Mouse (Mus musculus) lung, postnatal 0 days (tissue): ENCODE data around the gene Kif9. TPM values are rescaled to one million over a fixed set of nuclear protein-coding genes. Genes with fewer than 3 reads are reported as not detected.
A peak's percentile ranks its signal among the peaks of the same experiment; 100 is the strongest.

Source experiments
- ATAC-seq: fragments of 200-750 bp; cut with Nextera tagmentation; 2 replicates; pipeline ENCODE4 v1.8.0; 2017; ENCODE audit warnings: moderate library complexity
- DNase-seq: peaks from one replicate; pipeline ENCODE4 v3.0.0-alpha.2; 2016; ENCODE audit warnings: low spot score
- H3K27ac ChIP-seq: fragments of 300-500 bp; sonication (generic); 2 replicates; pipeline ENCODE4 v1.5.1; 2014; ENCODE audit warnings: antibody characterized with exemption, mild to moderate bottlenecking, low read length, mixed read lengths
- H3K27me3 ChIP-seq: fragments of 300-500 bp; sonication (generic); replicated peaks from 2 replicates; pipeline ENCODE4 v1.6.1; 2014; ENCODE audit warnings: low read length, mixed read lengths; ENCODE audit not compliant: insufficient read depth
- H3K36me3 ChIP-seq: fragments of 300-500 bp; sonication (generic); 2 replicates; pipeline ENCODE4 v1.6.1; 2014; ENCODE audit warnings: low read length, mixed read lengths; ENCODE audit not compliant: insufficient read depth
- H3K4me1 ChIP-seq: fragments of 300-500 bp; sonication (generic); 2 replicates; pipeline ENCODE4 v1.6.1; 2014; ENCODE audit warnings: antibody characterized with exemption, low read depth, low read length, mixed read lengths; ENCODE audit not compliant: insufficient read depth
- H3K4me2 ChIP-seq: fragments of 300-500 bp; sonication (generic); replicated peaks from 2 replicates; pipeline ENCODE4 v1.6.1; 2014; ENCODE audit warnings: low read depth, mild to moderate bottlenecking, low read length, moderate library complexity, mixed read lengths
- H3K4me3 ChIP-seq: fragments of 300-500 bp; sonication (generic); 2 replicates; pipeline ENCODE4 v1.5.1; 2014; ENCODE audit warnings: low read depth, low read length
- H3K9ac ChIP-seq: fragments of 300-500 bp; sonication (generic); replicated peaks from 2 replicates; pipeline ENCODE4 v1.6.1; 2014; ENCODE audit warnings: low read depth, mild to moderate bottlenecking
- H3K9me3 ChIP-seq: fragments of 300-500 bp; sonication (generic); 2 replicates; pipeline ENCODE4 v1.6.1; 2016; ENCODE audit warnings: low read length, mixed read lengths
- CTCF ChIP-seq: IDR thresholded peaks from 2 replicates; pipeline ENCODE4 v1.5.1; 2016; ENCODE audit warnings: antibody characterized with exemption, mild to moderate bottlenecking
- EP300 ChIP-seq: IDR thresholded peaks from 2 replicates; pipeline ENCODE4 v1.6.1; 2016; ENCODE audit warnings: antibody characterized with exemption, mild to moderate bottlenecking, control low read depth
- WGBS: fragments of 180-500 bp; shearing (Covaris S2); extraction: QIAGEN DNeasy Blood & Tissue Kit; methylation state at CpG from one replicate; pipeline ENCODE4 v1.1.7; 2014; 5-methylcytosine and 5-hydroxymethylcytosine counted together
- polyA plus RNA-seq: library from polyadenylated mRNA; unstranded; fragments of >200 nt; fragmentation: Nextera tagmentation; extraction: Ambion mirVana; gene quantifications from 2 replicates; pipeline ENCODE4 v1.2.1, GENCODE M21; 2015

Kif9 gene
- polyA plus RNA-seq, 1 experiment from 2014 or later, result 3.4 TPM

- H3K27me3 ChIP-seq, result no peaks in the 10 kb centered on the region
- no peak overlapping the region for H3K9ac ChIP-seq
- H3K36me3 ChIP-seq, result no peaks in the 10 kb centered on the region
- no peak overlapping the region for H3K4me3 ChIP-seq
- WGBS, result 55% methylated on average over 5 of the region's 5 CpGs
- TF ChIP-seq EP300, result no peak
- TF ChIP-seq CTCF, result peak; percentile 52
- no peaks in the 10 kb centered on the region for H3K4me1 ChIP-seq
- ATAC-seq, result no peak
- DNase-seq, result no peak
- 0 out of 2 replicates have a peak, but pooled peaks cover 4% of the 10 kb centered on the region for H3K9me3 ChIP-seq
- H3K4me2 ChIP-seq, result no peak overlapping the region
- H3K27ac ChIP-seq, result no peak overlapping the region
Observed at GRCm38 (mm10) chr9:110490913-110491312, 14.2 kb downstream of the Kif9 start.

GRCm38 (mm10) chr9:110525737-110526136, 49.0 kb downstream of the Kif9 start:
- ATAC-seq (peak; percentile 93), DNase-seq (peak; percentile 89)
- Histone ChIP-seq H3K27me3 (no peaks in the 10 kb centered on the region), H3K9me3 (no peaks in the 10 kb centered on the region), H3K9ac (no peak overlapping the region), H3K36me3 (no peaks in the 10 kb centered on the region), H3K27ac (peak overlapping the region; percentile 38; the same call in 1 of the 2 replicates), H3K4me3 (no peak overlapping the region), H3K4me2 (no peak overlapping the region), H3K4me1 (peaks cover 3% of the 10 kb centered on the region; the same call in 1 of the 2 replicates)
- WGBS, result 13% methylated on average over 2 of the region's 2 CpGs
- TF ChIP-seq CTCF (no peak), EP300 (no peak)

GRCm38 (mm10) chr9:110529002-110529737, 52.4 kb downstream of the Kif9 start:
- DNase-seq, result no peak
- ATAC-seq, result no peak
- WGBS, result 52% methylated on average over 9 of the region's 9 CpGs

GRCm38 (mm10) chr9:110530650-110531049, 53.9 kb downstream of the Kif9 start:
- no peak overlapping the region for H3K4me2 ChIP-seq
- no peaks in the 10 kb centered on the region for H3K9me3 ChIP-seq
- ATAC-seq, result no peak
- H3K36me3 ChIP-seq, result no peaks in the 10 kb centered on the region
- H3K4me3 ChIP-seq, result no peak overlapping the region
- 66% methylated on average over 3 of the region's 3 CpGs for WGBS
- H3K27me3 ChIP-seq, result no peaks in the 10 kb centered on the region
- no peak for DNase-seq
- no peak for TF ChIP-seq EP300
- no peak for TF ChIP-seq CTCF
- peaks cover 21% of the 10 kb centered on the region; the same call in 1 of the 2 replicates for H3K4me1 ChIP-seq
- H3K9ac ChIP-seq, result no peak overlapping the region
- no peak overlapping the region for H3K27ac ChIP-seq

More at GRCm38 (mm10) chr9:110529002-110529737, 52.4 kb downstream of the Kif9 start:
- Histone ChIP-seq H3K9ac (no peak overlapping the region), H3K9me3 (no peaks in the 10 kb centered on the region), H3K4me1 (peaks cover 11% of the 10 kb centered on the region; the same call in 1 of the 2 replicates), H3K4me3 (no peak overlapping the region), H3K27me3 (no peaks in the 10 kb centered on the region), H3K4me2 (no peak overlapping the region), H3K27ac (no peak overlapping the region), H3K36me3 (no peaks in the 10 kb centered on the region)
- TF ChIP-seq EP300 (no peak), CTCF (no peak)

- Histone ChIP-seq H3K27ac (peak overlapping the region; percentile 100), H3K9ac (no peak overlapping the region; the same call in 1 of the 2 replicates), H3K4me1 (peaks cover 18% of the 10 kb centered on the region; the same call in 1 of the 2 replicates), H3K4me3 (peak overlapping the region; percentile 98), H3K4me2 (peak overlapping the region; percentile 68), H3K9me3 (no peaks in the 10 kb centered on the region), H3K27me3 (no peaks in the 10 kb centered on the region), H3K36me3 (no peaks in the 10 kb centered on the region)
- 23% methylated on average over 6 of the region's 6 CpGs for WGBS
- DNase-seq (peak; percentile 35), ATAC-seq (no peak)
- TF ChIP-seq CTCF (no peak), EP300 (no peak)
Observed at GRCm38 (mm10) chr9:110531151-110531791, 54.5 kb downstream of the Kif9 start.

GRCm38 (mm10) chr9:110531914-110532489, 55.2 kb downstream of the Kif9 start:
- H3K4me2 ChIP-seq, result peak overlapping the region; percentile 68
- peak overlapping the region; percentile 100 for H3K27ac ChIP-seq
- peaks cover 18% of the 10 kb centered on the region; the same call in 1 of the 2 replicates for H3K4me1 ChIP-seq
- ATAC-seq, result peak; percentile 98
- H3K4me3 ChIP-seq, result peak overlapping the region; percentile 98
- peak; percentile 98 for DNase-seq
- H3K27me3 ChIP-seq, result no peaks in the 10 kb centered on the region
- H3K9me3 ChIP-seq, result no peaks in the 10 kb centered on the region
- WGBS, result 2% methylated on average over 35 of the region's 53 CpGs
- TF ChIP-seq EP300 (no peak), CTCF (peak; percentile 93)
- H3K36me3 ChIP-seq, result no peaks in the 10 kb centered on the region
- H3K9ac ChIP-seq, result peak overlapping the region; percentile 98
